34 mouse cellular contexts compared by ENCODE assay signal in genomic region chr5:99152299-99152698, GRCm38 (mm10).
"Had no signal": no experiment of that assay in that cellular context is flagged by ENCODE, and none has a peak within 500 bp of the region (broad histone marks: within the 10 kb centered on the region; RNA-seq: fewer than 3 reads in every experiment).

No protein-coding gene starts in this region.

- H3K9me3 ChIP-seq: heart, embryonic 10.5 days; heart, embryonic 12.5 days; heart, embryonic 13.5 days; heart, embryonic 15.5 days; hindbrain, embryonic 10.5 days; hindbrain, embryonic 12.5 days; hindbrain, embryonic 13.5 days; hindbrain, embryonic 15.5 days; intestine, embryonic 15.5 days; kidney, embryonic 15.5 days had no signal

- H3K9ac ChIP-seq: heart, embryonic 12.5 days; heart, embryonic 13.5 days; heart, embryonic 15.5 days; hindbrain, embryonic 12.5 days; hindbrain, embryonic 13.5 days; hindbrain, embryonic 15.5 days; intestine, embryonic 15.5 days; kidney, embryonic 15.5 days had no signal

- H3K4me1 ChIP-seq: heart, embryonic 10.5 days; heart, embryonic 13.5 days; heart, embryonic 15.5 days; hindbrain, embryonic 12.5 days; hindbrain, embryonic 13.5 days; hindbrain, embryonic 15.5 days; intestine, embryonic 15.5 days; kidney, embryonic 15.5 days had no signal

- H3K27me3 ChIP-seq: heart, embryonic 15.5 days; hindbrain, embryonic 12.5 days; hindbrain, embryonic 13.5 days; hindbrain, embryonic 15.5 days; intestine, embryonic 15.5 days; kidney, embryonic 15.5 days had no signal

- H3K4me3 ChIP-seq: heart, embryonic 10.5 days; heart, embryonic 12.5 days; heart, embryonic 13.5 days; heart, embryonic 15.5 days; hindbrain, embryonic 10.5 days; hindbrain, embryonic 12.5 days; hindbrain, embryonic 13.5 days; hindbrain, embryonic 15.5 days; intestine, embryonic 15.5 days; kidney, embryonic 15.5 days; layer of hippocampus, adult 2 months had no signal

- H3K27ac ChIP-seq: heart, embryonic 10.5 days; heart, embryonic 13.5 days; heart, embryonic 15.5 days; hindbrain, embryonic 10.5 days; hindbrain, embryonic 12.5 days; hindbrain, embryonic 13.5 days; hindbrain, embryonic 15.5 days; hindbrain, postnatal 0 days; intestine, embryonic 15.5 days; kidney, embryonic 15.5 days; kidney, postnatal 0 days; layer of hippocampus, adult 2 months had no signal

- DNase-seq: heart, postnatal 10 days; heart, postnatal 14 days; heart, postnatal 36 days; heart, postnatal 4 days; kidney, adult 11 months; kidney, adult 18-20 months; kidney, adult 2 months; kidney, adult 8-10 months; kidney, adult 9 months; kidney, postnatal 10 days; kidney, postnatal 14 days; kidney, postnatal 25 days; kidney, postnatal 36 days; kidney, postnatal 4 days; layer of hippocampus, adult 9-11 months; layer of hippocampus, postnatal 36 days had no signal

- ATAC-seq: hindbrain, embryonic 16.5 days; hindbrain, postnatal 0 days; inflammation-experienced regulatory T-cells, adult 6 months; intestine, embryonic 15.5 days; intestine, embryonic 16.5 days; intestine, postnatal 0 days had no signal

- H3K4me2 ChIP-seq: heart, embryonic 11.5 days; heart, embryonic 12.5 days; heart, embryonic 13.5 days; heart, embryonic 15.5 days; hindbrain, embryonic 12.5 days; hindbrain, embryonic 13.5 days; hindbrain, embryonic 15.5 days; intestine, embryonic 15.5 days; kidney, embryonic 15.5 days had no signal

- H3K36me3 ChIP-seq: heart, embryonic 10.5 days; heart, embryonic 12.5 days; heart, embryonic 13.5 days; heart, embryonic 15.5 days; hindbrain, embryonic 10.5 days; hindbrain, embryonic 12.5 days; hindbrain, embryonic 13.5 days; hindbrain, embryonic 15.5 days; intestine, embryonic 15.5 days; kidney, embryonic 15.5 days had no signal
